Mouse (Mus musculus) myocyte (in vitro differentiated cells): ENCODE data around the gene Clmn.

Experiments used
- E2F4 ChIP-seq: IDR thresholded peaks from one replicate; pipeline ENCODE4 v1.6.1; 2011; ENCODE audit warnings: mild to moderate bottlenecking, control low read depth, moderate library complexity; ENCODE audit not compliant: insufficient read depth
- MAX ChIP-seq: IDR thresholded peaks from one replicate; pipeline ENCODE4 v1.6.1; 2011; ENCODE audit warnings: low read depth, mild to moderate bottlenecking, control low read depth
- MYOD1 ChIP-seq, 3 experiments: IDR thresholded peaks; one replicate each; pipeline ENCODE4 v1.6.1; 2011; ENCODE audit warnings: control low read depth in 2 of 3, low read depth in 2 of 3, mild to moderate bottlenecking in 2 of 3, moderate library complexity in 1 of 3; ENCODE audit not compliant: insufficient read length in 2 of 3, control insufficient read depth in 1 of 3
- POLR2A ChIP-seq: IDR thresholded peaks from one replicate; pipeline ENCODE4 v1.6.1; 2011; ENCODE audit warnings: low read depth, mild to moderate bottlenecking, control low read depth, moderate library complexity; ENCODE audit not compliant: insufficient read length
- POLR2AphosphoS2 ChIP-seq: IDR thresholded peaks from one replicate; pipeline ENCODE4 v1.6.1; 2011; ENCODE audit warnings: low read depth, control low read depth; ENCODE audit not compliant: insufficient read length
- SRF ChIP-seq: IDR thresholded peaks from one replicate; pipeline ENCODE4 v1.6.1; 2011; ENCODE audit warnings: low read depth; ENCODE audit not compliant: control insufficient read depth, insufficient read length
- TCF12 ChIP-seq: IDR thresholded peaks from one replicate; pipeline ENCODE4 v1.6.1; 2011; ENCODE audit warnings: mild to moderate bottlenecking, control low read depth; ENCODE audit not compliant: poor library complexity, insufficient read depth, severe bottlenecking
- TCF3 ChIP-seq: IDR thresholded peaks from one replicate; pipeline ENCODE4 v1.6.1; 2011; ENCODE audit warnings: low read depth, control low read depth; ENCODE audit not compliant: insufficient read length
- USF1 ChIP-seq: IDR thresholded peaks from one replicate; pipeline ENCODE4 v1.6.1; 2011; ENCODE audit warnings: low read depth, mild to moderate bottlenecking, control low read depth, moderate library complexity

GRCm38 (mm10) chr12:104879577-104879989, 14.7 kb upstream of the Clmn start:
- TF ChIP-seq POLR2A (no peak), MYOD1 (IDR thresholded peaks at IDR 0.05; ENCODE audit: control insufficient read depth in 1 of 3, insufficient read length in 2 of 3, low read depth in 2 of 3) (no peak), TCF12 (no peak), USF1 (no peak), E2F4 (no peak), MAX (no peak), POLR2AphosphoS2 (no peak), TCF3 (no peak), SRF (no peak)
